Mouse (Mus musculus) brain, embryonic 14.5 days (tissue): ENCODE measurements around the gene Npas3.

Source experiments
- CTCF ChIP-seq: fragments of 200-500 bp; IDR thresholded peaks from 2 replicates; pipeline ENCODE4 v1.5.1; 2012; ENCODE audit warnings: inconsistent platforms, mild to moderate bottlenecking, moderate library complexity, borderline replicate concordance; ENCODE audit not compliant: insufficient read depth, insufficient read length; ENCODE audit errors: extremely low read depth
- POLR2A ChIP-seq: fragments of 200-500 bp; IDR thresholded peaks from 2 replicates; pipeline ENCODE4 v1.6.1; 2012; ENCODE audit warnings: mild to moderate bottlenecking, inconsistent platforms, borderline replicate concordance; ENCODE audit not compliant: poor library complexity, insufficient read depth, insufficient read length, severe bottlenecking; ENCODE audit errors: extremely low read depth

- TF ChIP-seq CTCF, result no peak
- TF ChIP-seq POLR2A, result no peak
Observed at GRCm38 (mm10) chr12:54068757-54069146, 820.3 kb downstream of the Npas3 start.
